Mouse (Mus musculus) urinary bladder, postnatal 10 days (tissue): ENCODE measurements around the gene Atg9b.

Experiments used
- DNase-seq: peaks from one replicate; pipeline ENCODE4 v3.0.0; 2022; ENCODE audit warnings: low spot score

Atg9b gene

DNA sequence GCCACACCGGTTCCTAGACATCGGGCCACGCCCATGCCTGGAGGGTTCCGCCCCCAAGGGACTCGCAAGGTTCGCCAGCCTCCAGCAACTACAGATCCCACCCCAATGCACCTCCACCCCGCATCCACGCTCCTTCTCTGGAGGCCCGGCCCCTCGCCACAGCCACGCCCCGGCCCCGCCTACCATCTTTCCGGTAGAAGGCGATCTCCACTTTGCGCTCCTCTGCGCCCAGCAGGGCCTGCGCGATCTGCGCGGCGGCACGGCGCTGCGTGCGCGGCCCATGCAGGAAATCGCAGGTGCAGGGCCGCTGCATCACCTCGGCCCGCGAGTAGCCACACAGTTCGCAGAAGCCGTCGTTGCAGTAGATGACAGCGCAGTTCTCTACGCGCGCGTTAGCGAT, 43.8 kb downstream of the Atg9b start:
- DNase-seq = no peak

DNA sequence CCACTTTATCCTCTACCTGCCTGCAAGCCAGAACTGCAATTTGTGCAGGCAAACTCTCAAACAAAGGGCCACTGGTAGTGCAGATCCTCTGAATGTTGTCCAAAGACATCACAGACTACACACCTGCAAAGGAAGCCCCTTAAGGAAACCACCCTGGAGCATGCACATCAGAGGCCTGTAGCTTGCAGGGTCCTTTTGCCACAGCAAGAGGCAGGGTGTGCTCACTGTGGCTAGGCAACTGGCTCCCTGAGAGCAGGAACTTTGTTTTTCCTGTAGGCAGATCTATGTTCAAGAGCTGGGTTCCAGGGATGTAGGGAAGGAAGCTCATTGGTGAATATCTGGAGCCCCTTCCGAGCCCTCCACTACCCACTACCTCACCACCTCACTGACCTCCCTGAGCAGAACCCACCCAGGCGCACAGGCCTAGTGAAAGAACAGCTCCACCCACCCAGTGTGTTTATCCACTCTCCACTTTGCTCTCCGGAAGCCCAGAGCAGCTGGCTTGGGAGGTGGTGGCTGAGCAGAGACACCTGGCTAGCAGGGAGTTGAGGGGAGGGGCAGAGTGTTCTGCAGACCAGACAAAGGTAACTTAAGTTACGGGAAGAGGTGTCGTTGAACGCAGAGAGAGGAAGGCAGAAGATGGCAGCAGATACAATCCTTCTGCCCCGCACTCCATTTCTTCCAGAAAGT, 44.6 kb downstream of the Atg9b start:
- DNase-seq = no peak

DNA sequence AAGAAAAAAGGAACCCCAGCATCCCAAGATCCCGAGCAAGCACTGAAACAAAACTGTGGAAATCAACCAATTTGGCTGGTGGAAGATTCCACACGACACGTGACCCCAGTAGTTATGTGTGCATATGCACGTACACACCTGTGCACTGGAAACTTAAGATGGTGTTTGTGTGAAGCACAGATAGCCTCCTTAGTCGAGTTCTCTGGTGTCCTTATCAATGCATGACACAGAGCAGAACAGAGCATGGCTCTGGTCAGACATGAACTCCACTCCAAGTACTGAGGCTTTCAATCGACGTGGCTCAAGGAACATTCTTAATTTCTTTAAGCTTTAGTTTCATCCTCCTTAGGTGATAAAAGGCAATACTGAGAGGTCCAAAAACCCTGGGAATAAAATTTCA, 45.6 kb downstream of the Atg9b start:
- no peak for DNase-seq

DNA sequence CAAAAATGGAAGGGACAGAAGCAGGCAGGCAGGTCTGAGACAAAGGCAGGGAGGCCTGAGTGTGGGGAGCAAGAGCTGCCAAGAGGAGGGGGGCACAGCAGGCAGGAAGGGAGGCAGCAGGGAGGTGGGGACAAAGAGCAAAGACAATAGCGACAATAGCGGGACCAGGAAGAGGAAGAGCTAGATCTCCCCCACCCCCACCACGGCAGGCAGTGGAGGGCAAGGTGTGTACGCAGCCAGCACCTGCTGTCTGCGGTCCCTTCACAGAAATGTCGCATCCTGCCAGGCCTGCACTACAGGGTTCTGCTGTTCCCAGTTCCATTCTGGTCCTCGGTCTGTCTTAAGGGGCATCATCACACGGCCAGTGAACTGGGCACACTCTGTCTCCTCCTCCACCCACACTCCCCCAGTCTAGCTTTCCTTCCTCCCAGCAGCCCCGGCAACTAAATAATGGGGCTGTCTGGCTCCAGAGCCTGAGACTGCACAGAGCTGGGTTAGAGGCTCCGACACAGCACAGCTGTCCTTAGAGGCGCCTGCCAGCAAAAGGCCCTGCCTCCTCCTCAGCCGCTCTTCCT, 47.4 kb downstream of the Atg9b start:
- DNase-seq = no peak

- no peak for DNase-seq
Observed at GRCm38 (mm10) chr5:24343977-24344436, 47.9 kb downstream of the Atg9b start.

DNA sequence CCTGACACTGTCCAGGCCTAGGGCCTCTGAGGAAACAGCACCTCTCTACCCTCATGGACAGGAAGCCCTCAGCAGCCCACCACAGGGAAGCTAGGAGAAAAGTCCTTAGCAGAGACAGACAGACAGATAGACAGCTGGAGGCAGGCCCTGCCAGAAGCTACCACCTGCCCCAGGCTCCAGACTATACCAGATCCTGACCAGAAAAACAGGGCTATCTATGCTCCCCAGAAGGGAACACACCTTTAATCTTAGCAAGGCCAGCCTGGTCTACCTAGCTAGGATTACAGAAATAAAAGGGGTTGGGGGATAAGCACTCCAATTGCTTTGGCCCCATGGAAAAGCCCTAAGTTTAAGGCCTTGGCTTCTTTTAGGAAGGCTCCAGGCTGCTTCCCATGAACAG, 48.6 kb downstream of the Atg9b start:
- DNase-seq = no peak

- no peak for DNase-seq
Observed at GRCm38 (mm10) chr5:24342966-24343365, 49.0 kb downstream of the Atg9b start.

GRCm38 (mm10) chr5:24342205-24342963, 49.6 kb downstream of the Atg9b start:
- no peak for DNase-seq

DNA sequence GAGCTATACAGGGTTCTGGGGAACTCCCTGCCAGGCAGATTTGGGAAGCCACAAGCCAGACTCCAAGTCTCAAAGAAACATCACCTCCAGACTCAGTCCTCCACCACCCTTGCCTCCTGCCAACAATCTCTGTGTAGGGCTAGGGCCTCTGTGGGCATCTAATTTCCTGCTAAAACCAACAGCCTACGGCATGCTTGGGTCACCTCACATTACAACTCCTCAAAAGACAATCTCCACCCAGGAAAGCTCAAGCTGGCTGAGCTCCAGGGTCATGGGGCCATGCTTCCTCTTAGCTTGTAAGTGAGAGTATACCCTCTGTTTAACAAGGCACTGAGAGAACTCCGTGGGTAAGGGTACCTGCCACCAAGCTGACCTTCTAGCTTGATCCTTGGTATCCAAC, 54.1 kb downstream of the Atg9b start:
- DNase-seq = no peak

GRCm38 (mm10) chr5:24337366-24337765, 54.6 kb downstream of the Atg9b start:
- no peak for DNase-seq

GRCm38 (mm10) chr5:24335888-24336511, 55.9 kb downstream of the Atg9b start:
- DNase-seq = no peak

DNA sequence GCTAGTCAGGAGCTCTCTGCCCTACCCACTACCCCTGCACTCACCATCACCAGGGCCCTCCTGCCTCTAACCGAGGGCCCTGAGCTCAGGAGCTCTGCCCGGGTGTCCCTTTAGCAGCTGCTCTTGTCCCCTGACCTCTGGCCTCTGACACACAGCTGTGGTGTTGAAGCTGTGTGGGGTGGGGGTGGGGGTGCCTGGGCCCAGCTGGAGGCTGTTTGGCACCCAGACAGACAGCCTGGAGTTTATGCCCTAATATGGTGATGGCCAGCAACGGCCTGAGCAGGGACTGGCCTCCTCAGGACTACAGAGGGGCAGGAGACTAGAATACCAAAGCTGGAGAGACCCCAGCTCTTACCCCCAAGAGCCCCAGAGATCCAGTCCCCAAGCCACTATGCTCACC, 57.2 kb downstream of the Atg9b start:
- no peak for DNase-seq
